Mouse (Mus musculus) C2C12 (cell line): ENCODE results near the gene Noc2l. TPM values are rescaled to one million over a fixed set of nuclear protein-coding genes. Genes with fewer than 3 reads are reported as not detected.

ENCODE experiments used
- H3K27me3 ChIP-seq: one replicate; pipeline ENCODE4 v1.6.1; 2011; ENCODE audit not compliant: control insufficient read depth, insufficient read depth, insufficient read length
- H3K36me3 ChIP-seq: one replicate; pipeline ENCODE4 v1.6.1; 2011; ENCODE audit not compliant: control insufficient read depth, insufficient read depth
- H3K4me3 ChIP-seq: one replicate; pipeline ENCODE4 v1.5.1; 2011; ENCODE audit warnings: mild to moderate bottlenecking, control low read depth; ENCODE audit not compliant: poor library complexity, insufficient read depth, severe bottlenecking
- H3K79me2 ChIP-seq: one replicate; pipeline ENCODE4 v1.6.1; 2011; ENCODE audit not compliant: control insufficient read depth, insufficient read depth
- H3K79me3 ChIP-seq: one replicate; pipeline ENCODE4 v1.6.1; 2011; ENCODE audit warnings: low read depth, control low read depth
- H3ac ChIP-seq: one replicate; pipeline ENCODE3; 2011; ENCODE audit warnings: low read depth; ENCODE audit not compliant: control insufficient read depth, insufficient read length
- CEBPB ChIP-seq: IDR thresholded peaks from one replicate; pipeline ENCODE4 v1.6.1; 2011; ENCODE audit warnings: low read depth, mild to moderate bottlenecking, control low read depth, moderate library complexity
- CTCF ChIP-seq: IDR thresholded peaks from one replicate; pipeline ENCODE4 v1.5.1; 2011; ENCODE audit not compliant: control insufficient read depth, insufficient read depth, insufficient read length
- FOSL1 ChIP-seq: IDR thresholded peaks from one replicate; pipeline ENCODE4 v1.8.0; 2011; ENCODE audit warnings: mild to moderate bottlenecking, low read length; ENCODE audit not compliant: poor library complexity, insufficient read depth, severe bottlenecking
- MAX ChIP-seq: IDR thresholded peaks from one replicate; pipeline ENCODE4 v1.6.1; 2011; ENCODE audit warnings: mild to moderate bottlenecking, control low read depth
- MYOD1 ChIP-seq: IDR thresholded peaks from one replicate; pipeline ENCODE4 v1.6.1; 2011; ENCODE audit warnings: low read depth; ENCODE audit not compliant: control insufficient read depth, insufficient read length
- MYOG ChIP-seq: IDR thresholded peaks from one replicate; pipeline ENCODE4 v1.6.1; 2011; ENCODE audit not compliant: control insufficient read depth, insufficient read length; ENCODE audit errors: extremely low read depth
- USF1 ChIP-seq: IDR thresholded peaks from one replicate; pipeline ENCODE4 v1.6.1; 2011; ENCODE audit warnings: low read depth, mild to moderate bottlenecking, control low read depth, moderate library complexity
- polyA plus RNA-seq: library from polyadenylated mRNA; unstranded; fragments of >200 nt; fragmentation: generic; extraction: Trizol; gene quantifications from one replicate; pipeline ENCODE4 v1.2.1, GENCODE M21; 2012; ENCODE audit warnings: missing spikeins

Gene Noc2l
- polyA plus RNA-seq, 1 experiment, result 106 TPM

- Histone ChIP-seq H3ac (no peak overlapping the region), H3K27me3 (peaks cover 15% of the 10 kb centered on the region), H3K79me2 (no peaks in the 10 kb centered on the region), H3K36me3 (no peaks in the 10 kb centered on the region), H3K79me3 (no peaks in the 10 kb centered on the region), H3K4me3 (no peak overlapping the region)
- TF ChIP-seq USF1, result no peak
Measured at GRCm38 (mm10) chr4:156219936-156220335, 15.9 kb upstream of the Noc2l start.

- Histone ChIP-seq H3ac (no peak overlapping the region), H3K4me3 (no peak overlapping the region), H3K79me3 (no peaks in the 10 kb centered on the region), H3K27me3 (no peaks in the 10 kb centered on the region), H3K36me3 (no peaks in the 10 kb centered on the region), H3K79me2 (no peaks in the 10 kb centered on the region)
- TF ChIP-seq CTCF (no peak), MYOG (no peak), USF1 (no peak), MAX (no peak), FOSL1 (no peak), MYOD1 (no peak), CEBPB (no peak)
Measured at GRCm38 (mm10) chr4:156224276-156224675, 11.5 kb upstream of the Noc2l start.

- no peak for TF ChIP-seq USF1
- Histone ChIP-seq H3K4me3 (no peak overlapping the region), H3K79me3 (no peaks in the 10 kb centered on the region)
Measured at GRCm38 (mm10) chr4:156227752-156228392, 7.9 kb upstream of the Noc2l start.

GRCm38 (mm10) chr4:156228393-156229024, 7.3 kb upstream of the Noc2l start:
- Histone ChIP-seq H3K36me3 (peaks cover 10% of the 10 kb centered on the region), H3ac (no peak overlapping the region), H3K79me3 (no peaks in the 10 kb centered on the region), H3K27me3 (no peaks in the 10 kb centered on the region), H3K79me2 (peaks cover under 1% of the 10 kb centered on the region), H3K4me3 (no peak overlapping the region)
- TF ChIP-seq MYOD1 (peak; percentile 39), MYOG (no peak)

More at GRCm38 (mm10) chr4:156227752-156228392, 7.9 kb upstream of the Noc2l start:
- H3K79me2 ChIP-seq, result no peaks in the 10 kb centered on the region
- no peaks in the 10 kb centered on the region for H3K27me3 ChIP-seq
- H3ac ChIP-seq, result no peak overlapping the region
- peaks cover 10% of the 10 kb centered on the region for H3K36me3 ChIP-seq

GRCm38 (mm10) chr4:156234021-156234501, 1.7 kb upstream of the Noc2l start:
- TF ChIP-seq CEBPB, result no peak
- TF ChIP-seq CTCF, result no peak
- no peak for TF ChIP-seq FOSL1
- TF ChIP-seq USF1, result peak; percentile 45
- TF ChIP-seq MYOG, result no peak
- TF ChIP-seq MAX, result no peak
- no peak for TF ChIP-seq MYOD1
- H3K36me3 ChIP-seq, result peaks cover 32% of the 10 kb centered on the region
- H3K79me3 ChIP-seq, result peaks cover 22% of the 10 kb centered on the region
- H3K79me2 ChIP-seq, result peaks cover 41% of the 10 kb centered on the region
- peak overlapping the region; percentile 58 for H3ac ChIP-seq
- peak overlapping the region; percentile 44 for H3K4me3 ChIP-seq
- H3K27me3 ChIP-seq, result no peaks in the 10 kb centered on the region

GRCm38 (mm10) chr4:156234701-156235213, 1.1 kb upstream of the Noc2l start, which contains the start of gene Plekhn1:
Gene Plekhn1, minus strand, starts transcription at chr4:156234857.
- Histone ChIP-seq H3ac (peak within 1 kb of the TSS; percentile 88), H3K79me3 (peaks cover 25% of the 10 kb centered on the region), H3K4me3 (peak within 1 kb of the TSS; percentile 87), H3K27me3 (no peaks in the 10 kb centered on the region), H3K36me3 (peaks cover 39% of the 10 kb centered on the region), H3K79me2 (peaks cover 48% of the 10 kb centered on the region)
- TF ChIP-seq MYOD1 (no peak), CEBPB (no peak), MYOG (no peak), FOSL1 (no peak), CTCF (no peak), USF1 (no peak), MAX (no peak)
